Mouse (Mus musculus): ENCODE measurements around the gene Banp.

DNA sequence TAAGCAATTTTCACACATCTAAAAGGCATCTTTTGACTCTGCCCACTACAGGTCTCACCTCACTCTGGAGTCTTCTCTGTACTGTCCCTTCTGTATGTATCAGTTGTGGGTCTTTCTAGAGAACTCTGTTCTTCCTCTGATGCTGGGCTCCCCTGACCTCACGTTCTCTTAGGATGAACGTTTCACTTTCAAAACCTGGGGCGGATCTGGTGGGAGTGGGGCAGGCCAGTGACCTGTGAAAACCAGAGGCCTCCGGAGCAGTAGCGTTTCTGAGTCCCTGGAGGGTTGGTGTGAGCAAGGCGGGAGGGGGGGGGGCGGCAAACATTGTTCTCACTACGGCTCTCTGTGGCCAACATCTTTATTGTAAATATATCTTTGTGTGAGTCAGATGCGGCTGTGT is 109.0 kb downstream of the Banp start:
- TF ChIP-seq POLR2A (IDR thresholded peaks at IDR 0.05; ENCODE audit: low read depth, low read length): no peak
- no peak for TF ChIP-seq CTCF (IDR thresholded peaks at IDR 0.05; ENCODE audit: extremely low read depth, insufficient read depth, insufficient read length, insufficient replicate concordance)
